Mouse (Mus musculus): Measurements from ENCODE around the gene Naa40. TPM values are rescaled to one million over a fixed set of nuclear protein-coding genes. Genes with fewer than 3 reads are reported as not detected.

Gene Naa40
- polyA plus RNA-seq, 1 experiment from 2014 or later = 71.1 TPM

- Histone ChIP-seq H3K4me2 (no peak overlapping the region), H3K4me1 (peaks cover 35% of the 10 kb centered on the region), H3K27me3 (no peaks in the 10 kb centered on the region), H3K36me3 (ENCODE audit: poor library complexity, severe bottlenecking) (no peaks in the 10 kb centered on the region), H3K4me3 (no peak overlapping the region), H3K27ac (no peak overlapping the region), H3K9ac (no peak overlapping the region), H3K9me3 (replicated peaks) (0 out of 2 replicates have a peak, but pooled peaks cover 4% of the 10 kb centered on the region)
- ATAC-seq = no peak
- WGBS = 91% methylated on average over 1 of the region's 1 CpGs
Measured at GRCm38 (mm10) chr19:7262592-7262991, 21.6 kb upstream of the Naa40 start.

DNA sequence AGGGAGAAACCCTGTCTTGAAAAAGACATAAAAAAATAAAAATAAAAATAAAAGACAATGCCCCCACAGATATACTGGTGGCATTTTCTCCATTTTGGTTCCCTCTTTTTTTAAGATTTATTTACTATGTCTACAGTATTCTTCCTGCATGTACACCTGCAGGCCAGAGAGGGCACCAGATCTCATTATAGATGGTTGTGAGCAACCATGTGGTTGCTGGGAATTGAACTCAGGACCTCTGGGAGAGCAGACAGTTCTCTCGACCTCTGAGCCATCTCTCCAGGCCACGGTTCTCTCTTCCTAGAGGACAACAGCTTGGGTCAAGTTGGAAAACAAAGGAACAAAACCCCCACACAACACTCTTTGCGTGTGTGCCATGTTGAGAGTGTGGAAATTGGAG, 21.0 kb upstream of the Naa40 start:
- Histone ChIP-seq H3K4me2 (no peak overlapping the region), H3K4me1 (peaks cover 28% of the 10 kb centered on the region), H3K27ac (no peak overlapping the region), H3K9me3 (replicated peaks) (0 out of 2 replicates have a peak, but pooled peaks cover 4% of the 10 kb centered on the region), H3K4me3 (no peak overlapping the region), H3K36me3 (ENCODE audit: poor library complexity, severe bottlenecking) (no peaks in the 10 kb centered on the region), H3K9ac (no peak overlapping the region), H3K27me3 (no peaks in the 10 kb centered on the region)
- whole genome bisulfite sequencing = 96% methylated on average over 3 of the region's 3 CpGs
- ATAC-seq = no peak

- ATAC-seq = no peak
- WGBS = 86% methylated on average over 1 of the region's 1 CpGs
- no peak overlapping the region for H3K4me3 ChIP-seq
- H3K4me1 ChIP-seq = peaks cover 23% of the 10 kb centered on the region
- H3K36me3 ChIP-seq (ENCODE audit: poor library complexity, severe bottlenecking) = no peaks in the 10 kb centered on the region
- 0 out of 2 replicates have a peak, but pooled peaks cover 4% of the 10 kb centered on the region for H3K9me3 ChIP-seq (replicated peaks)
- H3K4me2 ChIP-seq = no peak overlapping the region
- H3K9ac ChIP-seq = no peak overlapping the region
- no peaks in the 10 kb centered on the region for H3K27me3 ChIP-seq
- H3K27ac ChIP-seq = no peak overlapping the region
Measured at GRCm38 (mm10) chr19:7261476-7261875, 20.5 kb upstream of the Naa40 start.

GRCm38 (mm10) chr19:7257881-7258280, 16.9 kb upstream of the Naa40 start:
- no peak overlapping the region for H3K9ac ChIP-seq
- H3K4me2 ChIP-seq = no peak overlapping the region
- 66% methylated on average over 5 of the region's 5 CpGs for WGBS
- H3K27me3 ChIP-seq = no peaks in the 10 kb centered on the region
- no peak overlapping the region for H3K27ac ChIP-seq
- H3K36me3 ChIP-seq (ENCODE audit: poor library complexity, severe bottlenecking) = no peaks in the 10 kb centered on the region
- H3K9me3 ChIP-seq (replicated peaks) = 0 out of 2 replicates have a peak, but pooled peaks cover 4% of the 10 kb centered on the region
- H3K4me3 ChIP-seq = no peak overlapping the region
- ATAC-seq = peak; percentile 66
- no peaks in the 10 kb centered on the region for H3K4me1 ChIP-seq

DNA sequence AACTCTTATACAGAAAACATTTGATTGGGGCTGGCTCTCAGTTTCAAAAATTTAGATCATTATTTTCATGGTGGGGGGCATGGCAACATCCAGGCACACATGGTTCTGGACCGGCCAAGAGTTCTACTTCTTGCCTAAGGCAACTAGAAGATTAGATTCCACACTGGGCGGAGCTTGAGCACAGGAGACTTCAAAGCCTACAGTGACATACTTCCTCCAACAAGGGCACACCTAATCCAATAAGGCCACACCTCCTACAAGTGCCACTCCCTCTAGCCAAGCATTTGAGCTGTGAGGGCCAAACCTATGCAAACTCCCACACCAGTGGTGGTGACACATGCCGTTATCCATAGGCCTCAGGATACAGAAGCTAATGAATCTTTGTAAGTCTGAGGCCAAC, 5.0 kb upstream of the Naa40 start:
- H3K9me3 ChIP-seq (replicated peaks) = no peaks in the 10 kb centered on the region
- 89% methylated on average over 3 of the region's 3 CpGs for WGBS
- H3K27me3 ChIP-seq = peaks cover 8% of the 10 kb centered on the region; the same call in 1 of the 2 replicates
- H3K27ac ChIP-seq = no peak overlapping the region
- no peak overlapping the region for H3K4me2 ChIP-seq
- no peak for ATAC-seq
- H3K4me1 ChIP-seq = peaks cover 4% of the 10 kb centered on the region
- no peak overlapping the region for H3K9ac ChIP-seq
- H3K4me3 ChIP-seq = no peak overlapping the region
- no peaks in the 10 kb centered on the region for H3K36me3 ChIP-seq (ENCODE audit: poor library complexity, severe bottlenecking)

- peaks cover 18% of the 10 kb centered on the region; the same call in 1 of the 2 replicates for H3K36me3 ChIP-seq (ENCODE audit: poor library complexity, severe bottlenecking)
- peak overlapping the region; percentile 78 for H3K4me2 ChIP-seq
- WGBS = 2% methylated on average over 13 of the region's 13 CpGs
- ATAC-seq = no peak
- peak overlapping the region; percentile 87 for H3K9ac ChIP-seq
- peak overlapping the region; percentile 69 for H3K4me3 ChIP-seq
- H3K27ac ChIP-seq = peak overlapping the region; percentile 77; the same call in 1 of the 2 replicates
- no peaks in the 10 kb centered on the region for H3K9me3 ChIP-seq (replicated peaks)
- peaks cover 8% of the 10 kb centered on the region; the same call in 1 of the 2 replicates for H3K27me3 ChIP-seq
- H3K4me1 ChIP-seq = peaks cover 39% of the 10 kb centered on the region
Measured at GRCm38 (mm10) chr19:7240291-7240690, 692 bp downstream of the Naa40 start.

- H3K4me1 ChIP-seq = peaks cover 45% of the 10 kb centered on the region
- peak overlapping the region; percentile 87 for H3K9ac ChIP-seq
- peak overlapping the region; percentile 78 for H3K4me2 ChIP-seq
- ATAC-seq = no peak
- no peaks in the 10 kb centered on the region for H3K9me3 ChIP-seq (replicated peaks)
- WGBS = 88% methylated on average over 3 of the region's 3 CpGs
- peak overlapping the region; percentile 69 for H3K4me3 ChIP-seq
- peaks cover 18% of the 10 kb centered on the region; the same call in 1 of the 2 replicates for H3K36me3 ChIP-seq (ENCODE audit: poor library complexity, severe bottlenecking)
- H3K27ac ChIP-seq = no peak overlapping the region
- H3K27me3 ChIP-seq = peaks cover 8% of the 10 kb centered on the region; the same call in 1 of the 2 replicates
Measured at GRCm38 (mm10) chr19:7239574-7239973, 1.4 kb downstream of the Naa40 start.

- Histone ChIP-seq H3K27me3 (no peaks in the 10 kb centered on the region), H3K36me3 (ENCODE audit: poor library complexity, severe bottlenecking) (peaks cover 46% of the 10 kb centered on the region), H3K4me1 (peaks cover 45% of the 10 kb centered on the region), H3K4me3 (no peak overlapping the region), H3K9me3 (replicated peaks) (no peaks in the 10 kb centered on the region), H3K9ac (no peak overlapping the region), H3K4me2 (no peak overlapping the region), H3K27ac (no peak overlapping the region)
- WGBS = 81% methylated on average over 4 of the region's 4 CpGs
- ATAC-seq = no peak
Measured at GRCm38 (mm10) chr19:7236742-7237141, 4.2 kb downstream of the Naa40 start.

DNA sequence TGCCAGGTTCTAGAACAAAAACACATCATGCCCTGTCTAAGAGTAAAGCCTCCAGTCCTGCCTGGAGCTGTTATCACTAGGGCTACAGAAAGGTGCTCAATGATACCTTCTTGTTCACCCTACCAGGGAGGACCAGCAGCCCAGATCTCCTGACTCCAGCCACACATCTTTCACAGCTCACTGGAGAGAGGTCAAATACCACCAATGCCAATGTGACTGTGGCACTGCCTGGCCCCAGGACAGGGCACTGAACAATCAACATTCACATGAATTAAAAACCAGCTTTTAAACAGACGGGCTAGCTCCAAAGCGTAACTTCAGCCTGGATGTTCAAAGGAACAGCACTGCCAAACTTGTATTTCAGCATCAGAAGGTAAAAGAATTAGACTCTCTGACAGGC, 5.0 kb downstream of the Naa40 start:
- no peak for ATAC-seq
- Histone ChIP-seq H3K27ac (no peak overlapping the region), H3K27me3 (no peaks in the 10 kb centered on the region), H3K4me1 (peaks cover 41% of the 10 kb centered on the region), H3K9ac (0 out of 2 replicates have a peak overlapping the region, but pooled peaks have one; percentile 43), H3K9me3 (replicated peaks) (no peaks in the 10 kb centered on the region), H3K36me3 (ENCODE audit: poor library complexity, severe bottlenecking) (peaks cover 53% of the 10 kb centered on the region), H3K4me3 (no peak overlapping the region), H3K4me2 (no peak overlapping the region)
- WGBS = 90% methylated on average over 2 of the region's 2 CpGs

DNA sequence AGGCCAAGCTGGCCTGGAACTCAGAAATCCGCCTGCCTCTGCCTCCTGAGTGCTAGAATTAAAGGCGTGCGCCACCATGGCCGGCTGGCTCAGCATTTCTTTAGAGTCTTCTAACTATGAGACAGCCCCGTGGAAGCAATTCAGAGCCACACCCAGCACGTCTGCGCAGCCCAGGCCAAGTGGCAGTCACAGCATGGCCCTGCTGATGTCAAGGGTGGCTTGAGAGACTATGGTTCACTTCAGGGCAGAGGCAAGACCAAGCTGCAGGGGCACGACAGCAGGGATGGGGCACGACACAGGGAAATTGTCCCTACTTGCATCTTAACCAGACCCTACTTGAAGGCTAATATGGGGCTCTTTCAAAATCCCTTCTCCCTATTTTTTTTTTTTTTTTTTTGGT, 5.5 kb downstream of the Naa40 start:
- H3K4me2 ChIP-seq = no peak overlapping the region
- 92% methylated on average over 9 of the region's 9 CpGs for WGBS
- peaks cover 40% of the 10 kb centered on the region for H3K4me1 ChIP-seq
- H3K36me3 ChIP-seq (ENCODE audit: poor library complexity, severe bottlenecking) = peaks cover 59% of the 10 kb centered on the region
- H3K9me3 ChIP-seq (replicated peaks) = no peaks in the 10 kb centered on the region
- no peak overlapping the region for H3K9ac ChIP-seq
- H3K27me3 ChIP-seq = no peaks in the 10 kb centered on the region
- no peak for ATAC-seq
- no peak overlapping the region for H3K4me3 ChIP-seq
- H3K27ac ChIP-seq = no peak overlapping the region

- no peak overlapping the region for H3K4me2 ChIP-seq
- no peak overlapping the region for H3K9ac ChIP-seq
- 52% methylated on average over 8 of the region's 8 CpGs for WGBS
- H3K9me3 ChIP-seq (replicated peaks) = no peaks in the 10 kb centered on the region
- no peaks in the 10 kb centered on the region for H3K27me3 ChIP-seq
- ATAC-seq = peak; percentile 93
- H3K4me3 ChIP-seq = no peak overlapping the region
- H3K4me1 ChIP-seq = peaks cover 32% of the 10 kb centered on the region
- peaks cover 67% of the 10 kb centered on the region for H3K36me3 ChIP-seq (ENCODE audit: poor library complexity, severe bottlenecking)
- H3K27ac ChIP-seq = no peak overlapping the region
Measured at GRCm38 (mm10) chr19:7234537-7235221, 6.3 kb downstream of the Naa40 start.

GRCm38 (mm10) chr19:7226511-7226914, 14.5 kb downstream of the Naa40 start:
- no peak overlapping the region for H3K4me2 ChIP-seq
- H3K27ac ChIP-seq = no peak overlapping the region
- no peaks in the 10 kb centered on the region for H3K9me3 ChIP-seq (replicated peaks)
- ATAC-seq = no peak
- H3K27me3 ChIP-seq = no peaks in the 10 kb centered on the region
- no peak overlapping the region for H3K9ac ChIP-seq
- WGBS = 75% methylated on average over 6 of the region's 6 CpGs
- no peaks in the 10 kb centered on the region for H3K4me1 ChIP-seq
- no peak overlapping the region for H3K4me3 ChIP-seq
- H3K36me3 ChIP-seq (ENCODE audit: poor library complexity, severe bottlenecking) = peaks cover 67% of the 10 kb centered on the region
